Mouse (Mus musculus) macrophage (primary cell): ENCODE data around the gene Kbtbd12. TPM values are rescaled to one million over a fixed set of nuclear protein-coding genes. Genes with fewer than 3 reads are reported as not detected.

Experiments used
- H3K27ac ChIP-seq: fragments of 350-480 bp; formaldehyde crosslinking; 2 replicates; pipeline ENCODE4 v1.9.0; 2021
- H3K36me3 ChIP-seq: fragments of 350-480 bp; formaldehyde crosslinking; 2 replicates; pipeline ENCODE4 v1.9.0; 2021; ENCODE audit errors: inconsistent target
- H3K4me3 ChIP-seq: fragments of 350-480 bp; formaldehyde crosslinking; 2 replicates; pipeline ENCODE4 v1.9.0; 2021; ENCODE audit errors: inconsistent target
- H3K79me2 ChIP-seq: fragments of 350-480 bp; formaldehyde crosslinking; 2 replicates; pipeline ENCODE4 v1.9.0; 2021; ENCODE audit errors: inconsistent target
- WGBS: methylation state at CpG from one replicate; pipeline ENCODE4 v1.1.7; 2026; ENCODE audit warnings: inconsistent platforms; ENCODE audit not compliant: missing documents; 5-methylcytosine and 5-hydroxymethylcytosine counted together
- polyA plus RNA-seq: library from polyadenylated mRNA; stranded (reverse); fragments of 250-400 nt; gene quantifications from 3 replicates; pipeline ENCODE4 v1.2.4, GENCODE M21; 2018; ENCODE audit warnings: inconsistent platforms
- total RNA-seq, 78 experiments: library from RNA; depleted of rRNA; stranded (reverse); fragments of 250-400 nt; gene quantifications; 1 replicate in 9 of 78; 2 replicates in 24 of 78; 3 replicates in 43 of 78; 4 replicates in 2 of 78; pipeline ENCODE4 v1.2.4; 2018; ENCODE audit warnings: inconsistent platforms in 56 of 78

Kbtbd12 gene
- total RNA-seq (2018; cell fraction: chromatin; rRNA removed): 1 to 10 TPM in 8 of 26 experiments, under 1 TPM in 10, not detected in 8; 0.31 to 2.4 (median 0.86) TPM
- 1 to 10 TPM in 3 of 26 experiments, under 1 TPM in 23; 0.14 to 1.4 (median 0.52) TPM for total RNA-seq (2018; cell fraction: cytosol; rRNA removed)
- 1 to 10 TPM in 11 of 26 experiments, under 1 TPM in 9, not detected in 6; 0.23 to 2.9 (median 1.2) TPM for total RNA-seq (2018; cell fraction: nucleus; rRNA removed)
- 0.37 to 1.2 TPM (median 0.63 TPM) in 3 replicates for polyA plus RNA-seq

- H3K79me2 ChIP-seq: no peaks in the 10 kb centered on the region
- no peaks in the 10 kb centered on the region for H3K36me3 ChIP-seq
- WGBS: 94% methylated on average over 5 of the region's 5 CpGs
- no peak within 1 kb of the TSS for H3K27ac ChIP-seq
- no peak within 1 kb of the TSS for H3K4me3 ChIP-seq
Observed at GRCm38 (mm10) chr6:88637611-88638301, at the start of gene Kbtbd12. TSS of gene Kbtbd12 (minus strand) at chr6:88637950.

DNA sequence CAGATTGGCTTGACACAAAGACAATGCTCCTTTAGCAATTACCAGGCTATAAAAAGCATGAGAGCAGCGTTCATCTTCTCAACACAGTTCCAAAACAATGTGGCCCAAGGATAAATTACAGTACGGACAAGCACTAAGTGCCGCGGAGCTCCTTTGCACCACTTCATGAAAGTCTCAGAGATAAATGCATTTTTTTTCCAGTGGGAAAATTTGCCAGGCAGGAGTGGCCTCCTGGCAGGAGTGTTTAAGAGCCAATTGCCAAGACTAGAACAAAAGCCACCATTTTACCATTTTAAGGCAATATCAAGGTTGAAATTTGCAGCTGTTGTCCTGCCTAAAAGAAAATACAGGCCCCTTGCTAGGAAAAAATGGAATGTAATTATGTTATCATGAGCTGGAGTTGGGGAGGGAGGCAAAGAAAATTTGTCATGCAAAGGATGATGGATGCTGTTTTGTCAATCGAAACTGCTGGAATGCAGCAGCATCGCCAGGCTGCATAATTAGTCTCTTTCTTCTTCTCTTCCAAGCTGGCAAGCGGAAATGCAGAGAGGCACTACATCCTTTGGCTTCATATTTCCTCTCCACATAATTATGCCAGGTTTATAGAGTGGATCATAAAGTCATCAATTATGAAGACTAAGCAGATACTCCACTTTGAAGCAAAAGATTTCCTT, 45.8 kb upstream of the Kbtbd12 start:
- Histone ChIP-seq H3K79me2 (no peaks in the 10 kb centered on the region), H3K36me3 (no peaks in the 10 kb centered on the region), H3K4me3 (no peak overlapping the region), H3K27ac (no peak overlapping the region)
- WGBS: 81% methylated on average over 6 of the region's 7 CpGs

- Histone ChIP-seq H3K36me3 (no peaks in the 10 kb centered on the region), H3K27ac (no peak overlapping the region), H3K4me3 (no peak overlapping the region), H3K79me2 (no peaks in the 10 kb centered on the region)
- 89% methylated on average over 3 of the region's 3 CpGs for WGBS
Observed at GRCm38 (mm10) chr6:88681026-88681425, 43.3 kb upstream of the Kbtbd12 start.

- no peak overlapping the region for H3K27ac ChIP-seq
Observed at GRCm38 (mm10) chr6:88677738-88678137, 40.0 kb upstream of the Kbtbd12 start.

DNA sequence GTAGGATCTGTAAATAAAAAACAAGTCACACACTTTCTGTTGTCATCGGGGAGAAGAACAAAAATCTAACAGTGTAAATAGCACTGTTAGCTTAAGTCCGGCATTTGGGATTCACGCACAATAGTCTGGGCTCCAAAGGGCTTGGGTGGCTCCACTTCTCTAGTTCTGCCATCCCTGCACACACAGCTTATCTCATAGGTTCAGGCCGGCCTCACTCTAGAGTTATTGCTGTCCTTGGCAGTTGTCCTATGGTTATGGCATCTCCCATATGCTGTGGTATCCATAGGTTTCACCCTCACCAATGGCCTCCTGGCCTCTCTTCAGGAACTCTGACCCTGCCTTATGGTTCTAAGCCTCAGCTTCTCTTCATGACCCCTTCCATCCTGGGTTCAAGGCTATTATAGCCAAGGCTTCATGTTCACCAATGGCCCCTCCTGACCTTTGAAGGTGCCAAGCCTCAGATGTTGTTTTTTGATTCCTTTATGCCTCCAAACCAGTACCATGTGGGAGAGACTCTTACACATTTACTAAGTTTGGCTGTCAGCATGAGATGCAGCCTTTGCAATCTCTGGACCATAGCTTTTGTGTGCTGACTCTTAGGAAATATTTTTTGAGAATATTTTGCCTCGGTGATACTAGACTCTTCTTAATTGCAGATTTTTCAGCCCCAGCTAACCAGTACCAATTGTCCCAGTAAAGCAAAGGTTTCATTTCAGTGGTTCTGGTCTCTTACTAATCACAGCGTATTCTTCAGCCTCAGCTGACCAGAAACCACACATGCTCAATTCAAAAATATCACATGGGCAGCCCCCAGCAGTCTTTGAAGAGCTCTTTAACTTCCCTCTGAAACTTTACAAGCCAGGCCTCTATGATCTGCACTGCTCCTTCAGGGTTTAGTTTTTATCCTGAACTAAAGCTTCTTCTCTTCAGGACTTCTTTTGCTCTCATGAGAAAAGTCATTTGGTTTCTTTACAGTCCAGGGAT, 39.3 kb upstream of the Kbtbd12 start:
- H3K27ac ChIP-seq: no peak overlapping the region
- no peaks in the 10 kb centered on the region for H3K36me3 ChIP-seq
- WGBS: 83% methylated on average over 6 of the region's 6 CpGs
- no peak overlapping the region for H3K4me3 ChIP-seq
- no peaks in the 10 kb centered on the region for H3K79me2 ChIP-seq

More at GRCm38 (mm10) chr6:88677738-88678137, 40.0 kb upstream of the Kbtbd12 start:
- WGBS: 74% methylated on average over 2 of the region's 2 CpGs
- Histone ChIP-seq H3K79me2 (no peaks in the 10 kb centered on the region), H3K4me3 (no peak overlapping the region), H3K36me3 (no peaks in the 10 kb centered on the region)

GRCm38 (mm10) chr6:88675815-88676214, 38.1 kb upstream of the Kbtbd12 start:
- H3K36me3 ChIP-seq: no peaks in the 10 kb centered on the region
- 95% methylated on average over 2 of the region's 2 CpGs for WGBS
- no peak overlapping the region for H3K4me3 ChIP-seq

DNA sequence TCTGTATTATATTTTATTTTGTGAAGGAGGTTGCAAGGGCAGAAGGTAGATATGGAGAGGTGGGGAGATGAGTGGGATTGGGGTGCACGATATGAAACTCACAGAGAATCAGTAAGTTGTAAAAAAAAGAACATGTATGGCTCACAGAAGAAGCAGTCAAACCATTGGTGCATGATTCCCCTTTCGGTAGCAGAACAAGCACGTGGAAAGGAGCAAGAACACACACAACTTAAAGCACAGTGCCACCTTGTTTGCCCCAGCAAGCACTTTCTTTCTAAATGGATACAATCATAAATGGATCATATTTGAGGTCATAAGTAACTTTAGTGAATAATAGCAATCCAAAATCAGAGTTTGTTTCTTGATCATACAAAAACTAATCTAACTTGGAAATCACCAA, 24.5 kb upstream of the Kbtbd12 start:
- WGBS: 78% methylated on average over 2 of the region's 3 CpGs
- Histone ChIP-seq H3K4me3 (no peak overlapping the region), H3K79me2 (no peaks in the 10 kb centered on the region), H3K36me3 (no peaks in the 10 kb centered on the region), H3K27ac (no peak overlapping the region)

More at GRCm38 (mm10) chr6:88675815-88676214, 38.1 kb upstream of the Kbtbd12 start:
- Histone ChIP-seq H3K27ac (no peak overlapping the region), H3K79me2 (no peaks in the 10 kb centered on the region)

- WGBS: 95% methylated on average over 2 of the region's 2 CpGs
- Histone ChIP-seq H3K36me3 (no peaks in the 10 kb centered on the region), H3K27ac (no peak overlapping the region), H3K79me2 (no peaks in the 10 kb centered on the region), H3K4me3 (no peak overlapping the region)
Observed at GRCm38 (mm10) chr6:88661696-88662095, 23.9 kb upstream of the Kbtbd12 start.

- 86% methylated on average over 4 of the region's 4 CpGs for WGBS
- no peaks in the 10 kb centered on the region for H3K36me3 ChIP-seq
- H3K27ac ChIP-seq: no peak overlapping the region
- no peak overlapping the region for H3K4me3 ChIP-seq
- no peaks in the 10 kb centered on the region for H3K79me2 ChIP-seq
Observed at GRCm38 (mm10) chr6:88647564-88648295, 10.0 kb upstream of the Kbtbd12 start.

DNA sequence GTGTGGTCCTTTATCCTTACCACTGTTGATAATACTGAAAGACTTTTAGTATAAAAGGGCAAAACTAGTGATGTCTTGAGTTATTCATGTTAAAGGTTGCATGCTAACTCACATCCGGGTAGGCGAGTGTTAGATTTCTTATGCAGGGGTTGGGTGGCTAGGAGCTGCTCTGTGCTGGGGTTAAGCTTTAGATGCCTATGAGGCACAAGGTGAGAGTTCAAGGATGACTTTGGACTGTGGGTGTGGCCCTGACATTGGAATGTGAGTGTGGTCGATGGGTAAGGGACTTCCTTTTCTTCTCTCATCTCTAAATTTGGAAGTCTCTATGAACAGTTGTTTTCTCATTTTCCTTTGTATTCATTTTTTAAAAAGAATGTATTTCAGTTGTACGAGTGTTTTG, 7.0 kb upstream of the Kbtbd12 start:
- Histone ChIP-seq H3K36me3 (no peaks in the 10 kb centered on the region), H3K27ac (no peak overlapping the region), H3K79me2 (no peaks in the 10 kb centered on the region), H3K4me3 (no peak overlapping the region)
- 84% methylated on average over 4 of the region's 4 CpGs for WGBS

- no peak overlapping the region for H3K4me3 ChIP-seq
- no peaks in the 10 kb centered on the region for H3K36me3 ChIP-seq
- H3K79me2 ChIP-seq: no peaks in the 10 kb centered on the region
- whole genome bisulfite sequencing: 87% methylated on average over 4 of the region's 4 CpGs
- no peak overlapping the region for H3K27ac ChIP-seq
Observed at GRCm38 (mm10) chr6:88641346-88641920, 3.7 kb upstream of the Kbtbd12 start.

- Histone ChIP-seq H3K27ac (no peak overlapping the region), H3K4me3 (no peak overlapping the region), H3K36me3 (no peaks in the 10 kb centered on the region), H3K79me2 (no peaks in the 10 kb centered on the region)
- 58% methylated on average over 3 of the region's 3 CpGs for WGBS
Observed at GRCm38 (mm10) chr6:88640331-88640730, 2.6 kb upstream of the Kbtbd12 start.

GRCm38 (mm10) chr6:88639921-88640320, 2.2 kb upstream of the Kbtbd12 start:
- Histone ChIP-seq H3K27ac (no peak overlapping the region), H3K79me2 (no peaks in the 10 kb centered on the region), H3K36me3 (no peaks in the 10 kb centered on the region), H3K4me3 (no peak overlapping the region)
- WGBS: 18% methylated on average over 9 of the region's 9 CpGs
